ENCODE assay signal across 7 mouse cellular contexts in the genomic region with DNA sequence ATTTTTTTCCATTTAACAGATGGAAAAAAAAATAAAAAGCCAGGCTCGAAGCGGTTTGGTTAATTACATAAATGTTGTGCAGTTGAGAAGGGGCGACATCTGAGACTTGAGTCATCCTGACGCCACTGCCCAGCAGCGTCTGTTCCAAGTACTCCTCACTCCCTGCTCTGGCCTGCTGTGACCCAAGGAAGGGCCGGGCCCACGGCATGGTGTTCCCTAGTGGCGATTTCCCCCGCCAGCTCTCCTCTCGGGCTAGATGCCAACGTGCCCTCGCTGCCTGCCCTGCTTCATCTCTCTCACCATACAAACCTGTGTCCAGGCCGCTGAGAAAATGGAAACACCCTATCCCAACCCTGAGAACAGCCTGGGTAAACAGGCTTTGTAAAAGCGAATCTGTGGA. TPM values are rescaled to one million over a fixed set of nuclear protein-coding genes. Genes with fewer than 3 reads are reported as not detected.
DNase-seq lines count a peak whose midpoint lies in the region; ATAC-seq and TF ChIP-seq lines count a peak whose summit lies in the region.

No protein-coding gene starts in this region.

- no peaks in the 10 kb centered on the region for H3K27me3 ChIP-seq in C2C12 (ENCODE audit: control insufficient read depth, insufficient read depth, insufficient read length)
- H3K27me3 ChIP-seq in heart, postnatal 0 days (ENCODE audit: control insufficient read depth, insufficient read depth, low read length), result peaks cover 32% of the 10 kb centered on the region
- H3K27me3 ChIP-seq in forebrain, embryonic 11.5 days (ENCODE audit: control insufficient read depth, insufficient read depth, low read length), result peaks cover 28% of the 10 kb centered on the region

- no peak overlapping the region for H3ac ChIP-seq in C2C12 (ENCODE audit: control insufficient read depth, insufficient read length, low read depth)

- peaks cover 40% of the 10 kb centered on the region for H3K79me2 ChIP-seq in C2C12 (ENCODE audit: control insufficient read depth, insufficient read depth)

- TF ChIP-seq EP300 in heart, postnatal 0 days (IDR thresholded peaks at IDR 0.05; ENCODE audit: low read depth), result no peak

- peak overlapping the region; percentile 81 for H3K4me3 ChIP-seq in C2C12 (ENCODE audit: insufficient read depth, poor library complexity, severe bottlenecking)
- no peak overlapping the region for H3K4me3 ChIP-seq in heart, postnatal 0 days (ENCODE audit: low read depth, low read length)
- H3K4me3 ChIP-seq in forebrain, embryonic 11.5 days (ENCODE audit: low read depth, low read length), result no peak overlapping the region

- peak; percentile 91 for DNase-seq in MN1 (ENCODE audit: low spot score)
- no peak for DNase-seq in heart, postnatal 0 days (ENCODE audit: low spot score)
- DNase-seq in kidney, postnatal 36 days, result peak; percentile 56 to 71
- no peak for DNase-seq in forebrain, embryonic 11.5 days (ENCODE audit: low spot score)
- no peak for DNase-seq in right cerebral cortex, adult 18-20 months
- DNase-seq in spleen, postnatal 10 days (ENCODE audit: low spot score in 2 of 2), result no peak

- no peaks in the 10 kb centered on the region for H3K4me1 ChIP-seq in heart, postnatal 0 days (ENCODE audit: control insufficient read depth, insufficient read depth)
- H3K4me1 ChIP-seq in forebrain, embryonic 11.5 days (replicated peaks; ENCODE audit: control insufficient read depth, insufficient read depth, low read length), result peaks cover 4% of the 10 kb centered on the region; the same call in 1 of the 2 replicates

- H3K27ac ChIP-seq in heart, postnatal 0 days (ENCODE audit: low read depth), result no peak overlapping the region
- no peak overlapping the region for H3K27ac ChIP-seq in forebrain, embryonic 11.5 days (ENCODE audit: low read depth, low read length)

- H3K9ac ChIP-seq in heart, postnatal 0 days (replicated peaks; ENCODE audit: low read depth, low read length), result no peak overlapping the region
- H3K9ac ChIP-seq in forebrain, embryonic 11.5 days (ENCODE audit: low read length), result no peak overlapping the region

- peaks cover 20% of the 10 kb centered on the region for H3K79me3 ChIP-seq in C2C12 (ENCODE audit: low read depth)

- no peaks in the 10 kb centered on the region for H3K9me3 ChIP-seq in heart, postnatal 0 days (replicated peaks; ENCODE audit: control insufficient read depth, low read length)
- no peaks in the 10 kb centered on the region for H3K9me3 ChIP-seq in forebrain, embryonic 11.5 days (ENCODE audit: control insufficient read depth, low read length)

- no peak for TF ChIP-seq CTCF in C2C12 (IDR thresholded peaks at IDR 0.05; ENCODE audit: control insufficient read depth, insufficient read depth, insufficient read length)
- no peak for TF ChIP-seq CTCF in heart, postnatal 0 days (IDR thresholded peaks at IDR 0.05; ENCODE audit: low read depth)

- H3K36me3 ChIP-seq in C2C12 (ENCODE audit: control insufficient read depth, insufficient read depth), result no peaks in the 10 kb centered on the region
- no peaks in the 10 kb centered on the region for H3K36me3 ChIP-seq in heart, postnatal 0 days (replicated peaks; ENCODE audit: control insufficient read depth, insufficient read depth, low read length)
- no peaks in the 10 kb centered on the region for H3K36me3 ChIP-seq in forebrain, embryonic 11.5 days (ENCODE audit: control insufficient read depth, insufficient read depth, low read length)

- peak overlapping the region; percentile 78; the same call in 1 of the 2 replicates for H3K4me2 ChIP-seq in heart, postnatal 0 days (ENCODE audit: low read depth, low read length)
- no peak overlapping the region for H3K4me2 ChIP-seq in forebrain, embryonic 11.5 days (ENCODE audit: low read depth, low read length, severe bottlenecking)

- 58% methylated on average over 14 of the region's 14 CpGs for WGBS in heart, postnatal 0 days
- 79% methylated on average over 14 of the region's 14 CpGs for WGBS in forebrain, embryonic 11.5 days

- no peak for ATAC-seq in heart, postnatal 0 days (ENCODE audit: insufficient read depth, low read depth)
- no peak for ATAC-seq in forebrain, embryonic 11.5 days (replicated peaks; ENCODE audit: low FRiP score)

TF ChIP-seq in C2C12, 6 proteins besides CTCF, POLR2A, EP300 and RAD21:
- TF ChIP-seq MAX (IDR thresholded peaks at IDR 0.05), result peak; percentile 66
- no peak for TF ChIP-seq FOSL1 (IDR thresholded peaks at IDR 0.05; ENCODE audit: insufficient read depth, low read length, poor library complexity, severe bottlenecking)

RNA-seq across cellular contexts. Expression of a gene that starts 0.5 kb away (rescaled TPM):
- 27.6 TPM for polyA plus RNA-seq in C2C12 (2012; fragmentation: generic; extraction: Trizol)
- 3.0 and 3.2 TPM in 2 replicates for total RNA-seq in heart, postnatal 0 days (2014; rRNA removed; ENCODE audit: low replicate concordance)
- polyA plus RNA-seq in heart, postnatal 0 days (2015; fragmentation: Nextera tagmentation; extraction: Ambion mirVana), result 1.6 and 2.0 TPM in 2 replicates
- 1.1 and 1.7 TPM in 2 replicates for polyA plus RNA-seq in forebrain, embryonic 11.5 days (2014; fragmentation: Nextera tagmentation; extraction: Ambion mirVana)

Comparison
In these comparisons a context has a peak if more than half of its experiments do, and no peak if none do; other contexts are left out.
1. DNase-seq: peak in MN1 (single experiment) and kidney, postnatal 36 days (2 of 2); none in heart, postnatal 0 days (single experiment), forebrain, embryonic 11.5 days (single experiment), right cerebral cortex, adult 18-20 months (single experiment) and spleen, postnatal 10 days (0 of 2).